Mouse (Mus musculus) adrenal gland, postnatal 36 days (tissue): Measurements from ENCODE around the gene 4930447F04Rik. TPM values are rescaled to one million over a fixed set of nuclear protein-coding genes. Genes with fewer than 3 reads are reported as not detected.

ENCODE experiments used
- DNase-seq, 2 experiments: peaks; one replicate each; pipeline ENCODE4 v3.0.0; 2021; ENCODE audit warnings: mixed read lengths in 1 of 2
- long read RNA-seq, 2 experiments: library from polyadenylated mRNA; stranded (forward); transcript quantifications; one replicate each; pipeline ENCODE4 v2.0.0; 2021; ENCODE audit warnings: borderline sequencing depth in 2 of 2
- total RNA-seq, 2 experiments: library from RNA; stranded (reverse); gene quantifications; 2 replicates each; pipeline ENCODE4 v1.2.3; 2021

The 4930447F04Rik gene
- total RNA-seq = not detected
- long read RNA-seq, experiment 1 = 0 reads
- long read RNA-seq, experiment 2 = 0 reads

DNA sequence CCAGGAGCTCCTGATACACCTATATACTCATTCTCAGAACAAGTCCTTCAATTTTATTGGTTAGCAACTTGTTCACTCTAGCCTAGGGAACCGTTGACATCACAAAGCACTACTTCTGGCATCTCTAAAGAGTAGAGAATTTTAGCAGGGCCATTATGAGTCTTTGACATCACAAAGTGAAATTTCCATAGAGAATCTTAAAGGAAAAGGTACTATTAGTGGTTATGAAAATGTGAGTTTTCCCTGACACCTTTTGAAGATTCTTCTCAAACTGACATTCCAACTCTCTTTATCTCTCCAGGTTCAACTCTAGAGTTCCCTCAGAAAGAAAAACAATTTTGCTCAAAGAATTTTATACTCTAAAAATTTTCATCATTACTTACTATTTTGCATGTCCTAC is at the start of gene 4930447F04Rik:
Gene 4930447F04Rik (minus strand): TSS at position 101 of the 400 bp plus-strand sequence.
- no peak for DNase-seq
